Mouse (Mus musculus) adrenal gland, postnatal 14 days (tissue): ENCODE data around the gene Hoxa9. TPM values are rescaled to one million over a fixed set of nuclear protein-coding genes. Genes with fewer than 3 reads are reported as not detected.
A peak's percentile ranks its signal among the peaks of the same experiment; 100 is the strongest.

Source experiments
- DNase-seq: peaks from one replicate; pipeline ENCODE4 v3.0.0; 2021; ENCODE audit warnings: mixed read lengths
- total RNA-seq: library from RNA; stranded (reverse); gene quantifications from 2 replicates; pipeline ENCODE4 v1.2.3, GENCODE M21; 2021

The Hoxa9 gene
- total RNA-seq, 1 experiment from 2014 or later: 1.8 TPM

DNA sequence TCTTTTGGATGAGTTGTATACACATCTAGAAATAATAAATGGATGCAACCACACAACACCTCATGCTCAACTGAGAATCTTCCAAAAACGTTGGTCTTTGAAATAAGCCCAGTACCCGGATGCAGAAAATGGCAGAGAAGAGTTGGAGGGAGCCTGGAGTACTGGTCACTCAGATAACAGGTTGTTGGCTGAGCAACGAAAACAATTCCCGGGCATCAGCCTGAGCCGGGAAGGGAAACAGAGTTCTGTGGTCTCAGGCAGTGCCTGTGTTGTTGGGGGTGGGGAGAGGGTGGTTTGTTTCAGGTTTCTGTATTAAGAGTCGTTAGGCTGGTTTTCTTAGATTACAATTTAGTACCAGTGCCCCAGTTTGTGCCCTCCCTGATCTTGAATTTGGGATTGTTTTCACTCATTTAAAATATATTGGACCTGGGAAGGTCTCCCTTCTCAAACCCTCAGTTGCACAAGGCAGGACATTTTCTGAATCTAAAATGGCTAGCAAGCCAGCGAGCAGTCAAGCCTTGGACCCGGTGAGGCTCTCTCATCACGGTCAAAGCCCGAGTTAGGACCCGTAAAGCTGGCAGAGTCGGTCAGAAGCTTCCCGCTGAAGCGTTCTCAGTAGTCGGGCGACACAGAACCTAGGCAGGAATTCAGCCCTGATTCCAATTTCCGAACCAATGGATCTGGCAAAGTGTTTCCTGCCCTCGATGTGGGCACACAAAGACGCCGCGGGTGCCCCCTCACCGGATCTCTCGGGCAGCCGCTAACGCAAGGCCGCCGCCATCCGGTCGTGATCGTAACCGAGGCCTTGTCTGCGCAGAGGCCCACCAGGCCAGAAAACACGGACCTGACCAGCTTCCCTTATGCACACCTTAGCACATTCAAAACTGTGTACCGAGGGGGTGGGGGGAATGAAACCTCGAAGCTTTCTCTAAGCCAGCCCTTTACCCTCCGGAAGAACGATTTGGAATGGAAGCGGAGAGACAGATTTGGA is 2.1 kb downstream of the Hoxa9 start:
- no peak for DNase-seq

GRCm38 (mm10) chr6:52227470-52228222 is 3.2 kb downstream of the Hoxa9 start:
- DNase-seq: no peak

- peak; percentile 73 for DNase-seq
Measured at GRCm38 (mm10) chr6:52226569-52227257, 4.2 kb downstream of the Hoxa9 start.

DNA sequence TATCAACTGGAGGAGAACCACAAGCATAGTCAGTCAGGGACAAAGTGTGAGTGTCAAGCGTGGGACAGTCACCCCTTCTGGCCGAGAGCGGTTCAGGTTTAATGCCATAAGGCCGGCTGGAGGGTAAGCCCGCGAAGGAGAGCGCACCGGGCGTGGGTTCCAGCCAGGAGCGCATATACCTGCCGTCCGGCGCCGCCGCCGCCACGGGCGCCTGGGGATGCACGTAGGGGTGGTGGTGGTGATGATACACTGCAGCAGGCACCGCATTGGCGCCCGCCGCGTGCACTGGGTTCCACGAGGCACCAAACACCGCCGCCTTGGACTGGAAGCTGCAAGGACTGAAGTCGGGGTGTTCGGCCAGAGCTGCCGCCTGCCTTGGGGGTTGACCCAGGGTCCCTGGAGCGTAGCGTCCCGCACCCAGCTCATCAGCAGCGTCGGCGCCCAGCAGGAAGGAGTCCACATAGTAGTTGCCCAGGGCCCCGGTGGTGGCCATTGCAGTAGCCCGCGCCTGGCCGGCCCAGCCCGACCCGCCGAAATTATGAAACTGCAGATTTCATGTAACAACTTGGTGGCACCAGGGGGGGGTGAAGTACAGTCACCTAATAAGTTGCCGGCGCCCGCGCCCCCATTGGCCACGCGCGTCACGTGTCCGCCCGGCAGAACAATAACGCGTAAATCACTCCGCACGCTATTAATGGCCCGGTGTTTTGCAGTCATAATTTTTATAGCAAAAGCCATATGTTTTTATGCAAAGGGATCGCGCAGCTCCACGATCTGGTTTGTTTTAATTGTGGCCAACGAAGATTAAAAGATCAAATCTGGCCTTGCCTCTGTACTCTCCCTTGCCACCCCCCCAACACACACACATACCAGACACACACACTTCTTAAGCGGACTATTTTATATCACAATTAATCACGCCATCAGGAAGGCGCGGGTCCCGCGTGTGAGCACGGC is 5.0 kb downstream of the Hoxa9 start:
- DNase-seq: peak; percentile 78

- no peak for DNase-seq
Measured at GRCm38 (mm10) chr6:52224895-52225611, 5.8 kb downstream of the Hoxa9 start.

- DNase-seq: no peak
Measured at GRCm38 (mm10) chr6:52223939-52224760, 6.7 kb downstream of the Hoxa9 start.

DNA sequence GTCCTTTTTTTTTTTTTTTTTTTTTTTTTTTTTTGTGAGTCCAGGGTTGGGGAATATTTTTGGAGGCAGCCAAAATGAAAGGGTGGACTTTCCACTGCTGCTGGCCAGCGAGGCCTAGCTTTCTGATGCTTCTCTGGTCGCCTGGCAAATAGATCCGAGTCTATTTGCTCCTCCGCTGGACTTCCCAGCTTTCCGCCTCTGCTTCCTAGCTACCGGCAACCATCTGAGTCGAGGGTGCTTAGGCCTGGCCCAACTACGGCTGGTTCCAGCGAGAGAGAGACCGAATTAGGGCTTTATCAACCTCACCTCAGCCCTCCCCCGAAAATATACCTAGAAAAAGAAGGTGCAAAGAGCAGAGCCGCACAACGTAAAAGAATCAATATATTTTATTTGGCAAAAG is 8.2 kb downstream of the Hoxa9 start:
- DNase-seq: no peak

DNA sequence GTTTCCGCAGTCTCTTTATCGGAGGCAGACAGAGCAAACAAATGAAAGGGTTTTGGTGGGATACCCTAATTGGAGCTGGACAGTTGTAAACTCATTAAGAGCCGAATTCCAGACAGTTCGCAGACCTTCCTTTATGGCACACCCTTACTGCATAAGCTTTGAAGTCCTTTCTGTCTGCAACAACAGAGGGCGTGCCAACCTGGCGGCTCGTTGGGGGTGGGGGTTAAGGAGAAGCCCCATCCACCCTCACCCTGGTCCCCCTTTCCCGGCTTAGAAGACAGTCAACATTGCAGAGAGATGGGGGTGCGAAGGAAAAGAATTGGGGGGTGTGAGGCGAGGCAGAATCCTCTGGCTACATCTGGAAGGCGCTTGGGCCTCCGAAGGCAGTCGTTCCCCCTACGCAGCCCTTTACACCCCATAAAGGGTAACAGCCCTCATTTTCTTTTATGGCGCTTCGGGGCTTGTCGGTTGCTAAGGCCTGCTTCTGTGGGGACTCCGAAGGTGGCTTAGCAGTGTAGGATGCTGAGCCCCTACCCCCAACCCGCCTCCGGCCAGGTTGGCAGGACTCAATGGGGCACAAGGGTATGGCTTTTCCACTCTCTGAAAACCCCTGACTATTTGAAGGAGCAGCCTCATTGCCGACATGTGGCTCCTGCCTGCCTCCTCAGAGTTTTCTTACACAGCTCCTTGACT is 8.8 kb downstream of the Hoxa9 start:
- DNase-seq: no peak

- DNase-seq: peak; percentile 93
Measured at GRCm38 (mm10) chr6:52221337-52221992, 9.4 kb downstream of the Hoxa9 start, which contains the start of gene Hoxa7. Gene Hoxa7 (minus strand): TSS chr6:52221854.

DNA sequence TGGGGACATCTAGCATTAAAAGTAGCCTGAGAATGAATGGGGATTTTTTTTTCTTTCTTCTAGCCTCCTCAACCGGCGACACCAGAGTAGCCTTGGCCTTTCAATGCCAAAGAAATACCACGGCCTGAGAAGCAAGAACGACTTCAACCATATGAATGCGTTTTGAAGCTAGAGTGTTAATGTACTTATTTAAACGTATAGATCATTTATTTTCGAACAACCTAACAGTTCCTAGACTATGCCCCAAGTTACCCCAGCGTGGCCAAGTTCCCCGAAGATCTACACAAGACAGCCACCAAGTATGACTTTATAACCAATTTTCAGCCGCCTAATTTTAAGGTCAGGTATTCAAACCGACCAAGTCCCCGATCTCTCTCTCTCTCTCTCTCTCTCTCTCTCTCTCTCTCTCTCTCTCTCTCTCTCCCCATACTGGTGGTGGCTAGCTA is 10.0 kb downstream of the Hoxa9 start:
- no peak for DNase-seq

DNA sequence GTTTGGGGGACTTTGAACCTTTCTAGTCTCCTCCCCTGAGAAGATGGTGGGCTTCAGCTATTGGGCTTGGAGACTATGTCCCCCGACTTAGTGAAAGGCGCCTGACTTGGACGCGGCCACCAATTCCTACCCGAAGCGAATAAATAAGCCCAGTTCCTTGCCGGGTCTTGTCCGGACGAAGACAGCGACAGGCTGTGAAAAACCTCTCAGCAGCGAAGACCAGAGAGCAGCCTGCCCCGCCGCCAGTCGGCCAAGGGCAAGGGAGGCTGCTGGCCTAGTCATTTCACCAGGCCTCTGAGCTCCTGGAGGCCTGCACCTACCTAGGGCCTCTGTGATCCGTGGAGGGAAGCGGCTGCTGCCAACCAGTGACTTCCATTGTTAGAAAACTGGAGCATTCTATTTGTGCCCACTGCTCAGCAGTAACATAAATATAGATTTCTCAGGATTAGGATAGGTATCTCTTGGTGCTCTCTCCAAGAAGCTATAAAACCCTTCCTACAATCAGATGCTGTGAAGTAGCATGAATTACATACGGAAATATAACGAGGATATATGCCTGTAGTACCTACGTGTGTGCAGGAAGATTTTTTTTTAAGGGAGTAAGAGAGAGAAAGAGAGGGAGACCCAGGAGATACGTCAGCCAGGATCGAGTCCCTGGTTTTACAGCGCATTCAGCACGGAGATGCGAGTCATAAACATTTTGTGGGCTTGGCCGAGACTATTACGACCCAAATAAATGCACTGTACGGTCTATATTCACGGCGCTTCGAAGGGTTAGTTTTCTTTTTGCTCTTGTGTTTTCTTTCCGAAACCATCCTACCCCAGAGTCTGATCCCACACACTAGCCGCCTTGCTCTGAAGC is 10.7 kb downstream of the Hoxa9 start:
- DNase-seq: peak; percentile 57

GRCm38 (mm10) chr6:52219234-52219942 is 11.5 kb downstream of the Hoxa9 start:
- DNase-seq: no peak

DNA sequence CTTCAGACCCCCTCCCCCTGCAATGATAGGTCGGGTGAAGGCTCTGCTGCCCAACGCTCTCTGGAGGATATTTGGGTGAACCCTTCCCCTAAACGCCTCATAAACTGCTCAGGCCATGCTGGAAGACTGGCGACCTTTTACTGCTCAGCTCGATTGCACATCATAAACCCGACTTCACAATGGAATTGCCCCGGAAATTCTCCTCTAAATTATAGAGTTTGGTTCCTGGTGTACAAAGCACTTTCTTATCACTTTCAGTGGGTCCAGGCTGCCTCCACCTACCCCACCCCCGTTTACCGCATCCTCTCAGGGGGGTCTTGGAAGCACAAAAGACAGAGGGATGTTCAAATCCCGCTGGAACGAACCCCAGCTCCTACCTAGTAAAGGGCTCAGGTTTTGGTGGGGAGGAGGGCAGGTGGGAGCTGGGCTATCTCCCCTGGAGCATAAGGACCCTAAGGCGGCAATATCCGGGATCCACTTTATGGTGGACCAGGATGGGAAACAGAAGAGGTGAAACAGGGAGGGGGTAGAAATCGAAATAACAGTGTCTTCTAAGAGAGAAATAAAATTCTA is 12.2 kb downstream of the Hoxa9 start:
- DNase-seq: no peak

DNA sequence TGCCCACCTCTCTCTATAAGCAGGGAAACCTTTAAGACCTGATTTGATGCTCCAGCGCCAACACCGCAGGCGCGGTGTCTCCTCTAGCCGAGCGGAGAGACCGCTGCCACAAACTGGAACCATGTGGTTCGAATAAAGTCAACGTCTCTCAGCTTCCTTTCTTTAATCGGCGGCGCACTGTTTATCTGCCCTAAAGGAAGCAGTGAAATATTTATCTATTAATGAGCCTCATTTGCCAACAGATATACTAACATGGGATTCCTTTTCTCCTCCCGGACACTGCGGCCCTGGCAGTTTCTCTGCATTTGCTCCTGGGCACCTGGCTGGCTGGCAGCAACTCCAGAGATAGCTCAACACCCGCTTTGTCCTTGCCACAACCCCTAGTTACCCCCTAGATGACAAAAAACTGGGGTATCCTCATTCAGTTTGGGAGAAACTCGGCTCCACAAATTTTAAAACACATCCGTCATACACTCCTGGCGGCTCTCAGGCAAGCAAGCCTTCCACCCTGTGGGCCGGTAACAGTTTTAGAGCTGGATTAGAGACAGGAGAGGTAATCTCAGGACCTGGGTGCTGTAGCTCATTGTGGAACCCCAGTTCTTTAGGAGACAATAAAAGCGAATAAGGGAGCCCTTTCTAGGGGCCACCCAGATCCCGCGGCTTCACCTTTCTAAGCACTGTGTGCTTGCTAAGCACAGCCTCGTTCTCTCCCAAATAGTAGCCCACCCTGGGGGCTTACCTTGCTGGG is 12.8 kb downstream of the Hoxa9 start:
- no peak for DNase-seq

GRCm38 (mm10) chr6:52217459-52217768 is 13.5 kb downstream of the Hoxa9 start:
- peak; percentile 92 for DNase-seq
